Mouse (Mus musculus): ENCODE measurements around the gene Dennd1a. TPM values are rescaled to one million over a fixed set of nuclear protein-coding genes. Genes with fewer than 3 reads are reported as not detected.

The Dennd1a gene
- polyA plus RNA-seq (2015; fragmentation: Nextera tagmentation; extraction: Ambion mirVana): 5.3 and 5.7 TPM in 2 replicates

DNA sequence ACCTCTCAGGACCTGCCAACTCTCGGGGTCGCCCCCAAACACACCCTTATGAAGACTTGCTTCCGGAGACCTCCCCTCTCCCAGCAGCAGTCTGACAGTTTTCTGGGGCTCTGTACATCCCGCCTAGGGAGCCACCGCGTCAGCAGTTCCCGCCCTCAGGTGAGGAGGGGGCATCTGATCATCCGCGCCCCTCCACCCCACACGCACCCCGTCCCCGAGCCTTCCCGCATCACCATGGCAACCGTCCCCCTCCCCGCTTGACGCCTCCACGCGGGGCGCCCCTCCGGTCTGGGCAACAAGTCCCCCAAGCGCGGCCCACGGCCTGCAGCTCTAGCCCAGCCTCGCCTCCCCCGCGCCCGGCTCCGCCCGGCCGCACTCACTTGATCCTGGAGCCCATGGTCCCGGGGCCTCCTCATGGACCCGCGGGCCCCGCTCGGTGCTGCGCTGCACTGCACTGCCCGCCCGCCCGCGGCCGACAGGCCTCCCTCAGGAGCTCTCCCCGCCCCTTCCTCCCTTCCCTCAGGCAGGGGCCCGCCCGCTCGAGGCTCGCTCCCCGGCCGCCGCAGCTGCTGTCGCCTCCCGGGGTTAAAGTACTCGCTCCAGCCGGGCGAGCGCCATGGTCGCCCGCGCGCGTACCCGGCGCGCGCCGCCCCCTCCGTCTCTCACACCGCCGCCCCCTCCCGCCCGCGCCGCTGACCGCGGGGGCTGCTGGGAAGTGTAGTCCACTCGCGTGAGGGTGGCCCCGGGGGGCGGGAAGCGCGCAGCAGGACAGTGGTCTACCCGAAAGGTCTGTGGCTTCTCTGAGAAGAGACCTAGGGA, at the start of gene Dennd1a:
Gene Dennd1a, minus strand, starts transcription at position 658 of the 819 bp plus-strand sequence.

DNA sequence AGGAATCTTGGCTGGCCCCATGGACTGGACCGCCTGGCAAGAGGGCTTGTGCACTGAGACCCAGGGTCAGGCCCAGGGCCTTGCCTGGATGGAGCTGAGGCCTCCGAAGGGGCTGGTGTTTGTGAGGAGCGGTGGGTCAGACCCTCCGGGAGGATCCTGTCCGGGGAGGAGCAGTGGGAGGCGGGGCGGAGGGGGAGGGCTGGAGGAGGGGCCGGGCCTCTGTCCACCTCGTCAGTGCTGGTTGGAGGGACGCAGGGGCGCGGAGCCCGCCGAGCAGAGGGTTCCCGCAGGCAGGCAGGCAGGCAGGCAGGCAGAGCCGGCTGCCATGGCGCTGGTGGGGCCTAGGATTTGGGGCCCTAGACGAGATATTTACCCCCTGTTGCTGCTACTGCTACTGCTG, 511.2 kb downstream of the Dennd1a start, which contains the start of gene Crb2:
Gene Crb2, plus strand, starts transcription at position 234 of the 400 bp plus-strand sequence.

Small RNA genes within 50 kb of the gene (microRNA-seq; reads per million reads assigned to microRNA genes)
- not detected for gene Gm44455

Other genes with a start within 250 kb of the Dennd1a start
- 0.04 TPM in 1 of 2 replicates, not detected in the other for gene Lhx2, start 51.9 kb upstream of the Dennd1a start, polyA plus RNA-seq (2015; fragmentation: Nextera tagmentation; extraction: Ambion mirVana)
- gene Nek6, start 224.3 kb upstream of the Dennd1a start, polyA plus RNA-seq (2015; fragmentation: Nextera tagmentation; extraction: Ambion mirVana): 40.7 and 50.0 TPM in 2 replicates